Mouse (Mus musculus): ENCODE data around the gene Pdap1. TPM values are rescaled to one million over a fixed set of nuclear protein-coding genes. Genes with fewer than 3 reads are reported as not detected.
A peak's percentile ranks its signal among the peaks of the same experiment; 100 is the strongest.
"Not testable (repeated sequence)": the region's sequence is repeated elsewhere in the genome, so short reads cannot be mapped to it uniquely, and the experiment has no call there.

Pdap1 gene
- total RNA-seq, 1 experiment from 2014 or later, result 73.3 TPM

- no peak for ATAC-seq (ENCODE audit: extremely low read depth, insufficient number of reproducible peaks, low FRiP score, poor library complexity, severe bottlenecking)
Measured at GRCm38 (mm10) chr5:145089878-145090277, 50.2 kb downstream of the Pdap1 start.

- no peak for ATAC-seq (ENCODE audit: extremely low read depth, insufficient number of reproducible peaks, low FRiP score, poor library complexity, severe bottlenecking)
Measured at GRCm38 (mm10) chr5:145088186-145088585, 51.9 kb downstream of the Pdap1 start.

GRCm38 (mm10) chr5:145084822-145085221 lies 55.2 kb downstream of the Pdap1 start:
- ATAC-seq (ENCODE audit: extremely low read depth, insufficient number of reproducible peaks, low FRiP score, poor library complexity, severe bottlenecking), result no peak

GRCm38 (mm10) chr5:145083632-145084451 lies 56.2 kb downstream of the Pdap1 start, which contains the start of the genes Arpc1a and Kpna7:
TSS of gene Arpc1a (plus strand) at chr5:145083830.
TSS of gene Kpna7 (minus strand) at chr5:145084030.
- ATAC-seq (ENCODE audit: extremely low read depth, insufficient number of reproducible peaks, low FRiP score, poor library complexity, severe bottlenecking), result peak; percentile 92

GRCm38 (mm10) chr5:145083201-145083600 lies 56.8 kb downstream of the Pdap1 start:
- ATAC-seq (ENCODE audit: extremely low read depth, insufficient number of reproducible peaks, low FRiP score, poor library complexity, severe bottlenecking), result not testable (repeated sequence)

- ATAC-seq (ENCODE audit: extremely low read depth, insufficient number of reproducible peaks, low FRiP score, poor library complexity, severe bottlenecking), result no peak
Measured at GRCm38 (mm10) chr5:145081866-145082613, 58.0 kb downstream of the Pdap1 start.

Other genes with a start within 250 kb of the Pdap1 start
- gene Smurf1, start 174.4 kb downstream of the Pdap1 start, total RNA-seq (2017), result 14.4 and 19.2 TPM in 2 replicates
- not detected in 2 replicates for gene Gm4871, start 107.5 kb downstream of the Pdap1 start, total RNA-seq (2017)
- not detected in 2 replicates for gene 1700018F24Rik, start 97.2 kb downstream of the Pdap1 start, total RNA-seq (2017)
- 71.2 and 79.7 TPM in 2 replicates for gene Arpc1a, start 56.4 kb downstream of the Pdap1 start, total RNA-seq (2017)
- not detected in 2 replicates for gene Kpna7, start 56.2 kb downstream of the Pdap1 start, total RNA-seq (2017)
- 524 and 552 TPM in 2 replicates for gene Arpc1b, start 26.0 kb downstream of the Pdap1 start, total RNA-seq (2017)
- 170 and 185 TPM in 2 replicates for gene Bud31, start 124 bp upstream of the Pdap1 start, total RNA-seq (2017)
- gene Ptcd1, start 26.9 kb upstream of the Pdap1 start, total RNA-seq (2017), result 20.3 and 20.8 TPM in 2 replicates
- gene Cpsf4, start 27.0 kb upstream of the Pdap1 start, total RNA-seq (2017), result 31.9 and 36.5 TPM in 2 replicates
- 71.6 and 81.6 TPM in 2 replicates for gene Atp5j2, start 51.8 kb upstream of the Pdap1 start, total RNA-seq (2017)
- 39.6 and 44.0 TPM in 2 replicates for gene Zkscan14, start 61.6 kb upstream of the Pdap1 start, total RNA-seq (2017)
- gene Zkscan5, start 64.3 kb upstream of the Pdap1 start, total RNA-seq (2017), result 6.6 and 8.5 TPM in 2 replicates
- 33.1 and 35.4 TPM in 2 replicates for gene Zfp655, start 91.5 kb upstream of the Pdap1 start, total RNA-seq (2017)
- 9.3 and 10.5 TPM in 2 replicates for gene Zscan25, start 140.3 kb upstream of the Pdap1 start, total RNA-seq (2017)
- gene Cyp3a57, start 205.0 kb upstream of the Pdap1 start, total RNA-seq (2017), result not detected in 2 replicates

Data from neutrophil, adult 5-6 weeks (primary cell).